Mouse (Mus musculus) forebrain, embryonic 12.5 days (tissue): ENCODE measurements around the gene Fbxo46. TPM values are rescaled to one million over a fixed set of nuclear protein-coding genes. Genes with fewer than 3 reads are reported as not detected.
"Not testable (repeated sequence)": the region's sequence is repeated elsewhere in the genome, so short reads cannot be mapped to it uniquely, and the experiment has no call there.

ENCODE experiments used
- ATAC-seq: fragments of 200-750 bp; cut with Nextera tagmentation; 2 replicates; pipeline ENCODE4 v1.8.0; 2017; ENCODE audit warnings: moderate TSS enrichment; ENCODE audit not compliant: low FRiP score
- H3K27ac ChIP-seq: fragments of 300-500 bp; sonication (generic); 2 replicates; pipeline ENCODE4 v1.5.1; 2016; ENCODE audit warnings: mild to moderate bottlenecking
- H3K27me3 ChIP-seq: fragments of 300-500 bp; sonication (generic); 2 replicates; pipeline ENCODE4 v1.6.1; 2016; ENCODE audit warnings: mild to moderate bottlenecking
- H3K36me3 ChIP-seq: fragments of 300-500 bp; sonication (generic); replicated peaks from 2 replicates; pipeline ENCODE4 v1.6.1; 2016; ENCODE audit warnings: mild to moderate bottlenecking
- H3K4me1 ChIP-seq: fragments of 300-500 bp; sonication (generic); 2 replicates; pipeline ENCODE4 v1.6.1; 2016
- H3K4me2 ChIP-seq: fragments of 300-500 bp; sonication (generic); 2 replicates; pipeline ENCODE4 v1.6.1; 2016; ENCODE audit warnings: mild to moderate bottlenecking, moderate library complexity
- H3K4me3 ChIP-seq: fragments of 300-500 bp; sonication (generic); replicated peaks from 2 replicates; pipeline ENCODE4 v1.5.1; 2016; ENCODE audit warnings: mild to moderate bottlenecking
- H3K9ac ChIP-seq: fragments of 300-500 bp; sonication (generic); 2 replicates; pipeline ENCODE4 v1.6.1; 2016; ENCODE audit warnings: mild to moderate bottlenecking
- H3K9me3 ChIP-seq: fragments of 300-500 bp; sonication (generic); 2 replicates; pipeline ENCODE4 v1.6.1; 2016
- WGBS: fragments of 180-500 bp; shearing (Covaris S2); methylation state at CpG from one replicate; pipeline ENCODE4 v1.1.7; 2016; 5-methylcytosine and 5-hydroxymethylcytosine counted together
- polyA plus RNA-seq: library from polyadenylated mRNA; unstranded; fragments of >200 nt; fragmentation: Nextera tagmentation; extraction: Ambion mirVana; gene quantifications from 2 replicates; pipeline ENCODE4 v1.2.1, GENCODE M21; 2016

The Fbxo46 gene
- polyA plus RNA-seq: 18.4 and 23.1 TPM in 2 replicates

DNA sequence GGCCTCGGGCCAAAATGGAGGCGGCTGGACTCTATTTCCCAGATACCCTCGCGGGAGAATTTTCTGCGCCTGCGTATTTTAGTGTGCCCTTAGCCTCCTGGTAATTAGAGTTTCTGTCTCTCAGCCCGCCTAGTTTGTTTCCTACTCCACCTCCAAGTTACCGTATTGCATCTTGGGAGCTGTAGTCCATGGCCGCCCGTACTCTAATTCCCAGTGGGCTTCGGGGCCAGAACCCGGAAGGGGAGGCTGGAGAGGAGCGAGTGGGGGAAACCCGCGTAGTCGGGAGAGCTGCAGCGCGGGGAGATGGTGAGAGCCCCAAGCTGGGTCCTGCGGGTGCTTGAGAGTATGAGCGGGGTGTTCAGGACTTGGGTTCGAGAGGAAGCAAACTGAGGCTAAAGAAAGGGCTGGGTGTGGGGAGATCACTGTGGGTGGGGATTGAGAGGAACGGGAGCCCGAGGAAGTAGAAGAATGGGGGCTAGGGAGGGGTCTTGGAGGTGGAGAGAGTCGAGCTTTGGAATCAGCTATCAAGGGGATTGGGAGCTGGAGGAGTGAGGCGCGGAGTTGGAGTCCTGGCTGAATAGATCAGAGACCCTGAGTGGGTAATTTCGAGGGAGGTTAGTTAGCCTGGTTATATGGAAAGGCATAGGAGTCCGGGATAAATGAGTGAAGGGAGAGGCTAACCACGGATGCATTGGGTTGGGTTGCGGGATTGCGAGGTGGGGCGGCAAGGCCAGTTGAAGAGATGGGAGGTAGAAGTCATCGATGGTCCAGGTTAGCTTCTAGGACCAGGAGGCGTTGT, at the start of gene Fbxo46:
Fbxo46 (plus strand) TSS at position 229 of the 799 bp plus-strand sequence.
- peaks cover 11% of the 10 kb centered on the region for H3K9me3 ChIP-seq
- peak within 1 kb of the TSS; percentile 80 for H3K9ac ChIP-seq
- H3K4me3 ChIP-seq: peak within 1 kb of the TSS; percentile 74
- peaks cover 20% of the 10 kb centered on the region for H3K4me1 ChIP-seq
- H3K4me2 ChIP-seq: peak within 1 kb of the TSS; percentile 86
- H3K27ac ChIP-seq: peak within 1 kb of the TSS; percentile 58; the same call in 1 of the 2 replicates
- 2% methylated on average over 34 of the region's 34 CpGs for WGBS
- H3K27me3 ChIP-seq: peaks cover 12% of the 10 kb centered on the region
- peak; percentile 95 for ATAC-seq
- no peaks in the 10 kb centered on the region for H3K36me3 ChIP-seq

DNA sequence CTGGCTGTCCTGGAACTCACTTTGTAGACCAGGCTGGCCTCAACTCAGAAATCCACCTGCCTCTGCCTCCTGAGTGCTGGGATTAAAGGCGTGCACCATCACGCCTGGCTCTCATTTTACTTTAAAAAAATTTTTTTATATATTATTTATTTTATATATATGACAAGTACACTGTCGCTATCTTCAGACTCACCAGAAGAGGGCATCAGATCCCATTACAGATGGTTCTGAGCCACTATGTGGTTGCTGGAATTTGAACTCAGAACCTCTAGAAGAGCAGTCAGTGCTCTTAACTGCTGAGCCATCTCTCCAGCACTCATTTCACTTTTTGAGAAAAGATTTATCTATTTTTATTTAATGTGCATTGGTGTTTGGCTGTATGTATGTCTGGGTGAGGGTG, 48.6 kb upstream of the Fbxo46 start:
- not testable (repeated sequence) for H3K36me3 ChIP-seq, H3K4me1 ChIP-seq, ATAC-seq, H3K27ac ChIP-seq, H3K4me2 ChIP-seq, H3K4me3 ChIP-seq, H3K9ac ChIP-seq, H3K9me3 ChIP-seq
- 55% methylated on average over 3 of the region's 3 CpGs for WGBS
- H3K27me3 ChIP-seq: peaks cover 15% of the 10 kb centered on the region

DNA sequence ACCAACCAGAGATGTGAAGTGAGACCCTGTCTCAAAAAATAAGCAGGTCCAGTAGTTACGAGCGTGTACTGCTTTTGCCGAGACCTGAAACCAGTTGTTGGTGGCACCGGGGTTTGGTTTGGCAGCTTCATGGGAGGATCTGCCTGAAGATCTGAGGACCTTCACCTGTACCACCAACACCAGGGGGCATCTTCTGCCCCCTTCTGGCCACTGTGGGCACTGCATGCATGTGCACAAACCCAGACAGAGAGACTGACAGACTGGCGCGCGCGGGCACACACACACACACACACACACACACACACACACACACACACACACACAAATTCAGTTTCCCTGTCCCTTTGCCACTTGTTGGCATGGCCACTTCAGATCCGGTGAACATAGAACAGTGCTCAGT, 46.2 kb upstream of the Fbxo46 start:
- ATAC-seq: no peak
- no peak overlapping the region for H3K4me2 ChIP-seq
- H3K27me3 ChIP-seq: no peaks in the 10 kb centered on the region
- H3K9ac ChIP-seq: no peak overlapping the region
- 0 out of 2 replicates have a peak, but pooled peaks cover 4% of the 10 kb centered on the region for H3K9me3 ChIP-seq
- H3K36me3 ChIP-seq: peaks cover 8% of the 10 kb centered on the region
- no peak overlapping the region for H3K27ac ChIP-seq
- H3K4me3 ChIP-seq: no peak overlapping the region
- WGBS: 92% methylated on average over 9 of the region's 9 CpGs
- peaks cover 23% of the 10 kb centered on the region for H3K4me1 ChIP-seq

DNA sequence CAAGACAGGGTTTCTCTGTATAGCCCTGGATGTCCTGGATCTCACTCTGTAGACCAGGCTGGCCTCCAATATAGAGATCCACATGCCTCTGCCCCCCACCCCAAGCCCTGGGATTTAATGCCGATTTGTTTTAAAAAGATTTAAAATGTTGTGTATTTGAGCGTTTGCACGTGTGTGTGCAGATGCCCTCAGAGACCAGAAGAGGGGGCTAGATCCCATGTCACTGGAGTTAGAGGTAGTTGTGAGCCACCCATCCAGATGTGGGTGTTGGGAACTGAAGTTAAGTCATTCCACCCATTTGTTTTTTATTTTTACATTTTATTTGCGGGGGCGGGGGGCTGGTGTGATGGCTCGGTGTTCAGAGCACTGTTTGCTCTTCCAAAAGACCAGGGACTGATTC, 45.2 kb upstream of the Fbxo46 start:
- Histone ChIP-seq H3K4me3 (no peak overlapping the region), H3K9ac (no peak overlapping the region), H3K36me3 (peaks cover 18% of the 10 kb centered on the region), H3K27ac (no peak overlapping the region), H3K9me3 (0 out of 2 replicates have a peak, but pooled peaks cover 4% of the 10 kb centered on the region), H3K4me2 (no peak overlapping the region), H3K27me3 (no peaks in the 10 kb centered on the region), H3K4me1 (peaks cover 23% of the 10 kb centered on the region)
- 93% methylated on average over 6 of the region's 6 CpGs for WGBS
- no peak for ATAC-seq

DNA sequence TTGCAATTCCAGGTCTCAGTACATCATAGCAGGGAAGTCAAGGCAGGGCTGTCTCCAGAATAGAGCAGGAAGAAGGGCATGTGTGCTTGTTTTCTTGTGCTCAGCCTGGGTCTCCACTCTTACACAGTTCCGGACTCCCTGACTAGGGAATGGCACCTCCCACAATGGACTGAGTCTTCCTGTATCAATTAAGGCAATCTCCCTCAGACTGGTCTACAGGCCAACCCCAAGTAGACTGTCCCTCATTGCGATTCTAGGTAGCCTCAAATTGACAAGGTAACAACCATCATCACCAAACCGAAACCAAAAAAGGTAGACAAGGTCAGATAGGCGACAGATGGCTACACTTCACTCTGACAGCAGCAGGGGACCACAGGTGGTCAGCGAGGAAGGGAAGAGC, 44.4 kb upstream of the Fbxo46 start:
- H3K9ac ChIP-seq: no peak overlapping the region
- peaks cover 25% of the 10 kb centered on the region for H3K36me3 ChIP-seq
- peak overlapping the region; percentile 58 for H3K4me2 ChIP-seq
- H3K27me3 ChIP-seq: no peaks in the 10 kb centered on the region
- H3K4me3 ChIP-seq: peak overlapping the region; percentile 96
- ATAC-seq: no peak
- 0 out of 2 replicates have a peak overlapping the region, but pooled peaks have one; percentile 42 for H3K27ac ChIP-seq
- peaks cover 23% of the 10 kb centered on the region for H3K4me1 ChIP-seq
- H3K9me3 ChIP-seq: 0 out of 2 replicates have a peak, but pooled peaks cover 4% of the 10 kb centered on the region
- WGBS: 65% methylated on average over 5 of the region's 5 CpGs

DNA sequence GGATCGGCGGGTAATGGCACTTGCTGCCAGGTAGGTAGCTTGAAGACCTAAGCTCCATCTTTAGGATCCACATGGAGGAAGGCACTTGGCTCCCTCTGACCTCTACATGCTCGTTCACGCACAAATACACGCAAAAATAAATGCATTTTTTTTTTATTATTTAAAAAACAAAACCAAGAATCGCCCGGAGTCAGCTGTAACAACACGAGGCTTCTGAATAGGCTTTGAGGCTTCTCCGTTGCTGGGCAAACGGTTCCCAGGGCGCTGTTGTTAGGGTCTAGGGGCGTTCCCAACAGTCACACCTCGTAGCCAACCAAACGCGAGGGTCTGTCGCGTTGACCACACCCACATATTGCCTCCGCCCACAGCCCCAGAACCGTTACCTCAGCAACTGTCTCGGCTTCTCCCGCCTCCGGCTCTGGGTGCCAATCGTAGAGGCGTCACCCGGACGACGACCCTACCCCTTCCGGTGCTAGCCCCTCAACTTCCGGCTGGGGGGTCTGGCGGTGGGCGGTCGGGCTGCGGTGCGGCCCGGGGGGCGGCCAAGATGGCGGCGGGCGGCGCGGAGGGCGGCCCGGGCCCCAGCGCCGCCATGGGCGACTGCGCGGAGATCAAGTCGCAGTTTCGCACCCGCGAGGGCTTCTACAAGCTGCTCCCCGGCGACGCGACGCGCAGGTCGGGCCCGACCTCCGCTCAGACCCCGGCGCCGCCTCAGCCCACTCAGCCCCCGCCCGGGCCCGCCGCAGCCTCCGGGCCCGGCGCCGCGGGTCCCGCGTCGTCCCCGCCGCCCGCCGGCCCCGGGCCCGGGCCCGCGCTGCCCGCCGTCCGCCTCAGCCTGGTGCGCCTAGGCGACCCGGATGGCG, 43.7 kb upstream of the Fbxo46 start, which contains the start of gene Dmwd:
Dmwd (plus strand) TSS at position 505 of the 863 bp plus-strand sequence.
- H3K4me2 ChIP-seq: peak within 1 kb of the TSS; percentile 92
- H3K27ac ChIP-seq: peak within 1 kb of the TSS; percentile 72
- ATAC-seq: peak; percentile 99
- 0 out of 2 replicates have a peak, but pooled peaks cover 4% of the 10 kb centered on the region for H3K9me3 ChIP-seq
- peaks cover 32% of the 10 kb centered on the region for H3K36me3 ChIP-seq
- WGBS: 1% methylated on average over 70 of the region's 91 CpGs
- peaks cover 23% of the 10 kb centered on the region for H3K4me1 ChIP-seq
- peak within 1 kb of the TSS; percentile 98 for H3K9ac ChIP-seq
- peak within 1 kb of the TSS; percentile 96 for H3K4me3 ChIP-seq
- H3K27me3 ChIP-seq: no peaks in the 10 kb centered on the region

DNA sequence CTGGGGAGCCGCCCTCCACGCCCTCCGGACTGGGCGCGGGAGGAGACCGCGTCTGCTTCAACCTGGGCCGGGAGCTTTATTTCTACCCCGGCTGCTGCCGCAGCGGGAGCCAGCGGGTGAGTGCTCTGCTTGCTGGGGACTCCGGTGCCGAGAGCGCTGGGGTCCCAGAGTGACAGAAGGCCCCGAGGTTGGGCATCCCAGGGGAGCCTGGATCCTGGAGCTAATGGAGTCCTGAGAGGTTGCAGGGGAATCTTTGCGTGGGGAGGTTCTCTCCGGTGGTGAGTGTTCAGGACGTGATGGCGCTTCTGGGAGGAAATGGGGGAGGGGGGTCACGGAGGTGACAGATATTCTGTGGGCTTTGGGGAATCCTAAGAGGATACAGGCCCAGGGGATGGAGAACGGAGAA, 43.1 kb upstream of the Fbxo46 start:
- H3K4me1 ChIP-seq: peaks cover 23% of the 10 kb centered on the region
- under 1% methylated on average over 22 of the region's 22 CpGs for WGBS
- peaks cover 39% of the 10 kb centered on the region for H3K36me3 ChIP-seq
- peak overlapping the region; percentile 98 for H3K9ac ChIP-seq
- 0 out of 2 replicates have a peak, but pooled peaks cover 4% of the 10 kb centered on the region for H3K9me3 ChIP-seq
- peak overlapping the region; percentile 72 for H3K27ac ChIP-seq
- no peak for ATAC-seq
- H3K27me3 ChIP-seq: no peaks in the 10 kb centered on the region
- peak overlapping the region; percentile 92 for H3K4me2 ChIP-seq
- H3K4me3 ChIP-seq: peak overlapping the region; percentile 96

DNA sequence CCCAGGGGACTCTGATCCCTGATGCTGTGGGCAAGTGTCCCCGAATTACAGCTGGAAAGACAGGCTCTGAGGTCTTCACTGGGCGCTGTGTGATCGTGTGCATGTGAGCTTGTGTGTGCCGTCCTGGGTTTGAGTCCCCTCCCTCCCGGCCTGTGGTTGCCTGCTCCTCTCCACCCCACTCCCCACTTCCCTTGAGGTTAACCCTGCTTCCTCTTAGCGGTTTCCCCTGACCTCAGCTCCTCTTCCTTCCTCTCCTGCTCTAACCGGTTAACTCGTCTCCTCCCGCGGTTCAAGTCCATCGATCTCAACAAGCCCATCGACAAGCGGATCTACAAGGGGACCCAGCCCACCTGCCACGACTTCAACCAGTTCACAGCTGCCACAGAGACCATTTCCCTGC, 41.9 kb upstream of the Fbxo46 start:
- Histone ChIP-seq H3K27ac (no peak overlapping the region), H3K36me3 (peaks cover 50% of the 10 kb centered on the region), H3K4me1 (peaks cover 26% of the 10 kb centered on the region), H3K4me3 (peak overlapping the region; percentile 96), H3K9ac (peak overlapping the region; percentile 98), H3K27me3 (no peaks in the 10 kb centered on the region), H3K4me2 (peak overlapping the region; percentile 92), H3K9me3 (0 out of 2 replicates have a peak, but pooled peaks cover 4% of the 10 kb centered on the region)
- WGBS: 83% methylated on average over 14 of the region's 14 CpGs
- no peak for ATAC-seq

DNA sequence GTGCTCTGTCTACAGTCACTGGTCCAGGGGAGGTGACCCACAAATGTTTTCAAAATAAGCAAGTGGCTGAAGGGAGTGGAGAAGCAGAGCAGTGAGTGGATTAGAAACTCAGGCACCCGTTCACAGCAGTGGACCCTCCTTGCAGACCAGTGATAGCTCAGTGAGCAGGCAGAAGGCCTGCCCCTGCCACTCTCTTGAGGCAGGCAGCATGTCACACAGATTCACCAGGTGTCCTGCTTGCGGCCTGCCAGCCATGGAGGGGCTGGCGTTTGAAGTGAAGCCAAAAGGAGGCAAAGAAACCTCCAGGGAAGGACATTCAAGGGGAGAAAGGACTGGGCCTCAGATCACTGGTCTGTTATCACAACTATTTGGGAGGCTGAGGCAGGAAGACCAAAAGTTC, 40.9 kb upstream of the Fbxo46 start:
- Histone ChIP-seq H3K9me3 (0 out of 2 replicates have a peak, but pooled peaks cover 4% of the 10 kb centered on the region), H3K27me3 (no peaks in the 10 kb centered on the region), H3K36me3 (peaks cover 60% of the 10 kb centered on the region), H3K9ac (no peak overlapping the region), H3K4me3 (no peak overlapping the region), H3K4me2 (no peak overlapping the region), H3K27ac (no peak overlapping the region), H3K4me1 (peaks cover 34% of the 10 kb centered on the region)
- 84% methylated on average over 3 of the region's 3 CpGs for WGBS
- ATAC-seq: no peak

DNA sequence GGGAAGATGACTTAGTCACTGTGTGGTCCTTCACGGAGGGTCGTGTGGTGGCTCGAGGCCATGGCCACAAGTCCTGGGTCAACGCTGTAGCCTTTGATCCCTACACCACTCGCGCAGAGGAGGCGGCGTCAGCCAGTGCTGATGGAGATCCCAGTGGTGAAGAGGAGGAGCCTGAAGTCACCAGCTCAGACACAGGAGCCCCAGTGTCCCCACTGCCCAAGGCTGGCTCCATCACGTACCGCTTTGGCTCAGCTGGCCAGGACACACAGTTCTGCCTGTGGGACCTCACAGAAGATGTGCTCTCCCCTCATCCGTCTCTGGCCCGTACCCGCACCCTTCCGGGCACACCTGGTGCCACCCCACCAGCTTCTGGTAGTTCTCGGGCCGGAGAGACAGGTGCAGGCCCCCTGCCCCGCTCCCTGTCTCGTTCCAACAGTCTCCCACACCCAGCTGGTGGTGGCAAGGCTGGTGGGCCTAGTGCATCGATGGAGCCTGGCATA, 39.2 kb upstream of the Fbxo46 start:
- Histone ChIP-seq H3K4me3 (no peak overlapping the region), H3K4me1 (peaks cover 44% of the 10 kb centered on the region), H3K4me2 (no peak overlapping the region), H3K27ac (no peak overlapping the region), H3K27me3 (peaks cover 7% of the 10 kb centered on the region; the same call in 1 of the 2 replicates), H3K9me3 (no peaks in the 10 kb centered on the region), H3K9ac (no peak overlapping the region; the same call in 1 of the 2 replicates), H3K36me3 (peaks cover 69% of the 10 kb centered on the region)
- WGBS: 91% methylated on average over 19 of the region's 19 CpGs
- no peak for ATAC-seq

DNA sequence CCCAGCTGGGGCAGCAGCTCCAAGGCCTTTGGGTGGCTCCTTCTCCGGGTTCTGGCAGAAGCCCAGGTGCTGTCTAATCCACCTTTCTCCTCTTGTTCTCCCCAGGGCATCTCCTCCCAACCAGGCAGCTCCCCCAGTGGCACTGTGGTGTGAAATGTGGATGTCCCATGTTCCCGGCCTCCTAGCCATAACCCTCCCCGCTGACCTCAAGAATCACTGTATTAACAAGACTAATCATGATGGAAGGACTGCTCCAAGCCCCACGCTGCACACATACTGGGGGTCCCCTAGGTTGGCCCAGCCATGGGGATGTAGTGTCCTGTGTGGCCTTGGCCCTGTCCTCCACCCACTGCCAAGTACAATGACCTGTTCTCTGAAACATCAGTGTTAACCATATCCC, 37.5 kb upstream of the Fbxo46 start:
- 83% methylated on average over 4 of the region's 4 CpGs for WGBS
- no peak overlapping the region for H3K27ac ChIP-seq
- no peaks in the 10 kb centered on the region for H3K9me3 ChIP-seq
- 0 out of 2 replicates have a peak overlapping the region, but pooled peaks have one; percentile 7 for H3K9ac ChIP-seq
- H3K36me3 ChIP-seq: peaks cover 70% of the 10 kb centered on the region
- H3K4me3 ChIP-seq: no peak overlapping the region
- no peak overlapping the region for H3K4me2 ChIP-seq
- H3K4me1 ChIP-seq: peaks cover 41% of the 10 kb centered on the region
- peaks cover 16% of the 10 kb centered on the region; the same call in 1 of the 2 replicates for H3K27me3 ChIP-seq
- no peak for ATAC-seq

DNA sequence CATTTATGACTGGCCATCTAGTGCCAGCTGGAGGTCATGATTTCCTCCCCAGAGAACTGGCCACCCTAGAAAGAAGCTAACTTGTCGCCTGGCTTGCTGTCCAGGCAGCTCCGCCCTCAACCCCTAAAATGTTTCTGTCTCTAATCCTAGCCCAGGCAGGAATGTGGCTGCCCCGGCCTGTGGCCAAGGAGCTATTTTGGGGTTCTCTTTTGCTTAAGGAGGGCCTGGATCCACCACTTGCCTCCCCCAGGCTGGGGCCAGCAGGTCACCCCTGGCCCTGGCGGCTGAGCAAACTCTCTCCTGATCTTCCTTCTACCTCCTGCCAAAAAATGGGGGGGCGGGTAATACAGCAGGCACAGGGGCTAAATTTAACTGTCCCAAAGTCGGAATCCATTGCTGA, 36.6 kb upstream of the Fbxo46 start:
- Histone ChIP-seq H3K27ac (no peak overlapping the region), H3K4me1 (peaks cover 32% of the 10 kb centered on the region), H3K4me3 (no peak overlapping the region), H3K36me3 (peaks cover 76% of the 10 kb centered on the region), H3K9me3 (no peaks in the 10 kb centered on the region), H3K9ac (no peak overlapping the region), H3K4me2 (no peak overlapping the region), H3K27me3 (peaks cover 16% of the 10 kb centered on the region; the same call in 1 of the 2 replicates)
- 68% methylated on average over 6 of the region's 6 CpGs for WGBS
- ATAC-seq: no peak
